Mouse (Mus musculus) midbrain, embryonic 10.5 days (tissue): ENCODE results near the gene Tent4b. TPM values are rescaled to one million over a fixed set of nuclear protein-coding genes. Genes with fewer than 3 reads are reported as not detected.
A peak's percentile ranks its signal among the peaks of the same experiment; 100 is the strongest.
"Not testable (repeated sequence)": the region's sequence is repeated elsewhere in the genome, so short reads cannot be mapped to it uniquely, and the experiment has no call there.

Experiments
- DNase-seq: peaks from one replicate; pipeline ENCODE4 v3.0.0-alpha.2; 2017; ENCODE audit warnings: low spot score
- H3K27ac ChIP-seq: fragments of 300-500 bp; sonication (generic); replicated peaks from 2 replicates; pipeline ENCODE4 v1.5.1; 2016; ENCODE audit warnings: mild to moderate bottlenecking
- H3K27me3 ChIP-seq: fragments of 300-500 bp; sonication (generic); 2 replicates; pipeline ENCODE4 v1.6.1; 2016; ENCODE audit warnings: low read depth, mild to moderate bottlenecking; ENCODE audit not compliant: poor library complexity, severe bottlenecking
- H3K36me3 ChIP-seq: fragments of 300-500 bp; sonication (generic); 2 replicates; pipeline ENCODE4 v1.6.1; 2016; ENCODE audit warnings: mild to moderate bottlenecking, moderate library complexity
- H3K4me1 ChIP-seq: fragments of 300-500 bp; sonication (generic); 2 replicates; pipeline ENCODE4 v1.6.1; 2016
- H3K4me3 ChIP-seq: fragments of 300-500 bp; sonication (generic); 2 replicates; pipeline ENCODE4 v1.5.1; 2016; ENCODE audit warnings: mild to moderate bottlenecking, moderate library complexity
- H3K9me3 ChIP-seq: fragments of 300-500 bp; sonication (generic); replicated peaks from 2 replicates; pipeline ENCODE4 v1.6.1; 2016; ENCODE audit warnings: mild to moderate bottlenecking
- WGBS: fragments of 180-500 bp; shearing (Covaris S2); methylation state at CpG from one replicate; pipeline ENCODE4 v1.1.7; 2016; 5-methylcytosine and 5-hydroxymethylcytosine counted together
- polyA plus RNA-seq: library from polyadenylated mRNA; unstranded; fragments of >200 nt; fragmentation: Nextera tagmentation; extraction: Ambion mirVana; gene quantifications from 2 replicates; pipeline ENCODE4 v1.2.1, GENCODE M21; 2016

Gene Tent4b
- polyA plus RNA-seq, 1 experiment from 2014 or later = 8.2 TPM

- no peak for DNase-seq
- H3K4me1 ChIP-seq = peaks cover 62% of the 10 kb centered on the region
- WGBS = 25% methylated on average over 10 of the region's 10 CpGs
- peak overlapping the region; percentile 96 for H3K4me3 ChIP-seq
- H3K27me3 ChIP-seq = no peaks in the 10 kb centered on the region
- H3K27ac ChIP-seq = peak overlapping the region; percentile 97
- peaks cover 24% of the 10 kb centered on the region for H3K36me3 ChIP-seq
- H3K9me3 ChIP-seq = no peaks in the 10 kb centered on the region
Measured at GRCm38 (mm10) chr8:88200724-88201495, 1.9 kb downstream of the Tent4b start.

GRCm38 (mm10) chr8:88201641-88202040 lies 2.6 kb downstream of the Tent4b start:
- Histone ChIP-seq H3K27me3 (no peaks in the 10 kb centered on the region), H3K9me3 (no peaks in the 10 kb centered on the region), H3K4me1 (peaks cover 65% of the 10 kb centered on the region), H3K4me3 (peak overlapping the region; percentile 96), H3K36me3 (peaks cover 27% of the 10 kb centered on the region), H3K27ac (no peak overlapping the region)
- 47% methylated on average over 3 of the region's 3 CpGs for WGBS
- no peak for DNase-seq

GRCm38 (mm10) chr8:88206016-88206415 lies 7.0 kb downstream of the Tent4b start:
- peaks cover 38% of the 10 kb centered on the region for H3K36me3 ChIP-seq
- 88% methylated on average over 9 of the region's 9 CpGs for WGBS

GRCm38 (mm10) chr8:88207121-88207821 lies 8.3 kb downstream of the Tent4b start:
- Histone ChIP-seq H3K36me3 (peaks cover 38% of the 10 kb centered on the region), H3K27ac (no peak overlapping the region), H3K4me3 (no peak overlapping the region), H3K4me1 (peaks cover 35% of the 10 kb centered on the region), H3K9me3 (no peaks in the 10 kb centered on the region), H3K27me3 (no peaks in the 10 kb centered on the region)
- 97% methylated on average over 7 of the region's 7 CpGs for WGBS
- no peak for DNase-seq

More at GRCm38 (mm10) chr8:88206016-88206415, 7.0 kb downstream of the Tent4b start:
- Histone ChIP-seq H3K9me3 (no peaks in the 10 kb centered on the region), H3K4me3 (no peak overlapping the region), H3K27ac (no peak overlapping the region), H3K4me1 (peaks cover 47% of the 10 kb centered on the region), H3K27me3 (no peaks in the 10 kb centered on the region)
- no peak for DNase-seq

GRCm38 (mm10) chr8:88209930-88210827 lies 11.2 kb downstream of the Tent4b start:
- not testable (repeated sequence) for H3K27ac ChIP-seq, H3K27me3 ChIP-seq, DNase-seq, H3K9me3 ChIP-seq, H3K4me3 ChIP-seq, H3K4me1 ChIP-seq
- H3K36me3 ChIP-seq = peaks cover 29% of the 10 kb centered on the region
- 87% methylated on average over 6 of the region's 6 CpGs for WGBS

GRCm38 (mm10) chr8:88221353-88221752 lies 22.3 kb downstream of the Tent4b start:
- H3K9me3 ChIP-seq = no peaks in the 10 kb centered on the region
- H3K36me3 ChIP-seq = peaks cover 12% of the 10 kb centered on the region
- H3K4me3 ChIP-seq = no peak overlapping the region
- no peaks in the 10 kb centered on the region for H3K27me3 ChIP-seq
- no peak overlapping the region for H3K27ac ChIP-seq
- DNase-seq = no peak
- peaks cover 37% of the 10 kb centered on the region for H3K4me1 ChIP-seq
- 70% methylated on average over 4 of the region's 4 CpGs for WGBS

GRCm38 (mm10) chr8:88225358-88225757 lies 26.3 kb downstream of the Tent4b start:
- Histone ChIP-seq H3K27me3 (no peaks in the 10 kb centered on the region), H3K27ac (peak overlapping the region; percentile 69), H3K4me3 (0 out of 2 replicates have a peak overlapping the region, but pooled peaks have one; percentile 2), H3K9me3 (no peaks in the 10 kb centered on the region), H3K36me3 (peaks cover 5% of the 10 kb centered on the region), H3K4me1 (peaks cover 61% of the 10 kb centered on the region)
- peak; percentile 43 for DNase-seq
- 19% methylated on average over 5 of the region's 5 CpGs for WGBS

GRCm38 (mm10) chr8:88227851-88228250 lies 28.8 kb downstream of the Tent4b start:
- H3K36me3 ChIP-seq = no peaks in the 10 kb centered on the region
- no peak for DNase-seq
- H3K4me1 ChIP-seq = peaks cover 50% of the 10 kb centered on the region
- WGBS = 65% methylated on average over 6 of the region's 6 CpGs
- H3K27me3 ChIP-seq = no peaks in the 10 kb centered on the region
- no peak overlapping the region for H3K4me3 ChIP-seq
- H3K9me3 ChIP-seq = no peaks in the 10 kb centered on the region
- H3K27ac ChIP-seq = 0 out of 2 replicates have a peak overlapping the region, but pooled peaks have one; percentile 39

GRCm38 (mm10) chr8:88228286-88228685 lies 29.3 kb downstream of the Tent4b start:
- Histone ChIP-seq H3K27ac (0 out of 2 replicates have a peak overlapping the region, but pooled peaks have one; percentile 39), H3K4me3 (no peak overlapping the region), H3K27me3 (no peaks in the 10 kb centered on the region), H3K9me3 (no peaks in the 10 kb centered on the region), H3K4me1 (peaks cover 50% of the 10 kb centered on the region), H3K36me3 (no peaks in the 10 kb centered on the region)
- 67% methylated on average over 1 of the region's 1 CpGs for WGBS
- DNase-seq = no peak

GRCm38 (mm10) chr8:88228800-88229199 lies 29.8 kb downstream of the Tent4b start:
- no peak for DNase-seq
- Histone ChIP-seq H3K4me3 (no peak overlapping the region), H3K36me3 (no peaks in the 10 kb centered on the region), H3K27ac (no peak overlapping the region), H3K4me1 (peaks cover 50% of the 10 kb centered on the region), H3K27me3 (no peaks in the 10 kb centered on the region), H3K9me3 (no peaks in the 10 kb centered on the region)
- WGBS = 60% methylated on average over 1 of the region's 1 CpGs

- Histone ChIP-seq H3K9me3 (no peaks in the 10 kb centered on the region), H3K4me1 (no peaks in the 10 kb centered on the region), H3K27me3 (no peaks in the 10 kb centered on the region), H3K4me3 (no peak overlapping the region), H3K36me3 (no peaks in the 10 kb centered on the region; the same call in 1 of the 2 replicates), H3K27ac (no peak overlapping the region)
- no peak for DNase-seq
- WGBS = 76% methylated on average over 2 of the region's 2 CpGs
Measured at GRCm38 (mm10) chr8:88236666-88237065, 37.7 kb downstream of the Tent4b start.

GRCm38 (mm10) chr8:88237606-88238005 lies 38.6 kb downstream of the Tent4b start:
- no peaks in the 10 kb centered on the region for H3K4me1 ChIP-seq
- H3K27me3 ChIP-seq = no peaks in the 10 kb centered on the region
- no peak overlapping the region for H3K27ac ChIP-seq
- no peak overlapping the region for H3K4me3 ChIP-seq
- no peaks in the 10 kb centered on the region for H3K9me3 ChIP-seq
- no peak for DNase-seq
- H3K36me3 ChIP-seq = no peaks in the 10 kb centered on the region; the same call in 1 of the 2 replicates
- 81% methylated on average over 2 of the region's 2 CpGs for WGBS
